Mouse (Mus musculus) forebrain, embryonic 15.5 days (tissue): Measurements from ENCODE around the gene Dntt. TPM values are rescaled to one million over a fixed set of nuclear protein-coding genes. Genes with fewer than 3 reads are reported as not detected.
A peak's percentile ranks its signal among the peaks of the same experiment; 100 is the strongest.

Experiments used
- ATAC-seq: fragments of 200-750 bp; cut with Nextera tagmentation; replicated peaks from 2 replicates; pipeline ENCODE4 v1.8.0; 2017; ENCODE audit warnings: mild to moderate bottlenecking, moderate TSS enrichment, moderate library complexity
- H3K27ac ChIP-seq: fragments of 300-500 bp; sonication (generic); replicated peaks from 2 replicates; pipeline ENCODE4 v1.5.1; 2015; ENCODE audit warnings: mild to moderate bottlenecking, inconsistent platforms
- H3K27me3 ChIP-seq: fragments of 300-500 bp; sonication (generic); 2 replicates; pipeline ENCODE4 v1.6.1; 2015; ENCODE audit warnings: inconsistent platforms
- H3K36me3 ChIP-seq: fragments of 300-500 bp; sonication (generic); 2 replicates; pipeline ENCODE4 v1.6.1; 2015; ENCODE audit warnings: mild to moderate bottlenecking, inconsistent platforms
- H3K4me1 ChIP-seq: fragments of 300-500 bp; sonication (generic); 2 replicates; pipeline ENCODE4 v1.6.1; 2015; ENCODE audit warnings: inconsistent platforms
- H3K4me2 ChIP-seq: fragments of 300-500 bp; sonication (generic); replicated peaks from 2 replicates; pipeline ENCODE4 v1.6.1; 2015; ENCODE audit warnings: mild to moderate bottlenecking, inconsistent platforms
- H3K4me3 ChIP-seq: fragments of 300-500 bp; sonication (generic); 2 replicates; pipeline ENCODE4 v1.5.1; 2015; ENCODE audit warnings: mild to moderate bottlenecking, inconsistent platforms
- H3K9ac ChIP-seq: fragments of 300-500 bp; sonication (generic); replicated peaks from 2 replicates; pipeline ENCODE4 v1.6.1; 2015; ENCODE audit warnings: mild to moderate bottlenecking, inconsistent platforms
- H3K9me3 ChIP-seq: fragments of 300-500 bp; sonication (generic); 2 replicates; pipeline ENCODE4 v1.6.1; 2016; ENCODE audit warnings: inconsistent platforms
- WGBS: fragments of 180-500 bp; shearing (Covaris S2); methylation state at CpG from one replicate; pipeline ENCODE4 v1.1.7; 2015; ENCODE audit warnings: mixed read lengths; 5-methylcytosine and 5-hydroxymethylcytosine counted together
- polyA plus RNA-seq: library from polyadenylated mRNA; unstranded; fragments of >200 nt; fragmentation: Nextera tagmentation; extraction: Ambion mirVana; gene quantifications from 2 replicates; pipeline ENCODE4 v1.2.1, GENCODE M21; 2015

Dntt gene
- polyA plus RNA-seq, 1 experiment from 2014 or later = not detected

DNA sequence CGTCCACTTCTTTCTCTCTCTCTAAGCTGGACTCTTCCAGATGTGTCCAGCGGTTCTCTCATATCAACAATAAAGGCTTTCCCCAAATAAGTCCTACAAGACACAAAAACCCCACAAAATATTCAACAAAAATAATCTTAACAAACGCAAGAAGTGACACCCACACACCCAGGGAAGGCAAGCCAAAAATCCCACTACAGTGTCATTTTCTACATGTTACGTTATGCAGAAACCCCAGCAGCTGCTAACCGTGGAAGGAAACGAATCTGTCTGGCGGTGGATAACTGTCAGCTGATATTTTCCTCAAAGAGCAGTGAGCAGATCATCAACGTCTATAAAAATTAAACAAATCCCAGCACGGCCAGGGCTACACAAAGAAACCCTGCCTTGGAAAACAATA lies 15.1 kb upstream of the Dntt start:
- H3K9me3 ChIP-seq = no peaks in the 10 kb centered on the region
- peaks cover 4% of the 10 kb centered on the region for H3K4me1 ChIP-seq
- no peak overlapping the region for H3K9ac ChIP-seq
- H3K36me3 ChIP-seq = no peaks in the 10 kb centered on the region
- 20% methylated on average over 9 of the region's 9 CpGs for WGBS
- H3K4me2 ChIP-seq = no peak overlapping the region
- H3K4me3 ChIP-seq = no peak overlapping the region
- H3K27me3 ChIP-seq = 0 out of 2 replicates have a peak, but pooled peaks cover 4% of the 10 kb centered on the region
- ATAC-seq = no peak
- no peak overlapping the region for H3K27ac ChIP-seq

DNA sequence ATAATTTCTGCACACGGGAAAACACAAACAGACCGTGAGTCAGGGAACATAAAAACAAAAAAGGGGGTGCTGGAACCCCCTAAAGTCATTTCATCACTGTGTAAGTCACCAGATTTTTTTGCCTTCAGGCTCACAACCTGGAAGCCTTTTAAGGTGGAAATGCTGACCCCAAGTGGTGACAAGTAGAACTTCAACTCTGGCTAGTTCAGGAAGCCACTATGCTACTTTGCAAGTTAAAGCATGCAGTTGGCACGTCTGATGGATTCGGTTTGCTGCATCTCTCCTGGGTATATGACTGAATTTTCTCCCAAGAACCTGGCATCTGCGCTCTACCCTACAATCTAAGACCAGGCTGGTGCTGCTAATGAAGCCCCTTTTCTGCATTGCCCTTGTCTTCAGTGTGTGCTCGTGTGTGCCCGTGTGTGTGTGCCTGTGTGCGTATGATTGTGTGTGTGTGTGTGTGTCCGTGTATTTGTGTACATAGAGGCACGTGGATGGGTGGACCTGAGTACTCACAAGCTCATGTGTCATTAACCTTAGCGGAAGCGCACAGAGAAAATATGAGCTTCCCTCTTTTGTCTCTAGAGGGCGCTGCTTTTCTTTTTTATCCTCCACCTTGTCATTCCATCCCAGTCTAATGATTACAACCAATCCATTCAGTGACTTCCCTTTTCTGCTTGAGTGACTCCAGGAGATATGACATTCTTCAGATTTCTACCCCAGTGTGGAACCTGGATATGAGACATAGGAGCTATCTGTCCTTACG lies 12.9 kb upstream of the Dntt start:
- 13% methylated on average over 14 of the region's 14 CpGs for WGBS
- H3K4me2 ChIP-seq = peak overlapping the region; percentile 29
- H3K27me3 ChIP-seq = 0 out of 2 replicates have a peak, but pooled peaks cover 4% of the 10 kb centered on the region
- peak; percentile 78 for ATAC-seq
- H3K9ac ChIP-seq = no peak overlapping the region
- no peaks in the 10 kb centered on the region for H3K36me3 ChIP-seq
- H3K4me1 ChIP-seq = peaks cover 4% of the 10 kb centered on the region
- H3K4me3 ChIP-seq = no peak overlapping the region; the same call in 1 of the 2 replicates
- no peak overlapping the region for H3K27ac ChIP-seq
- no peaks in the 10 kb centered on the region for H3K9me3 ChIP-seq

DNA sequence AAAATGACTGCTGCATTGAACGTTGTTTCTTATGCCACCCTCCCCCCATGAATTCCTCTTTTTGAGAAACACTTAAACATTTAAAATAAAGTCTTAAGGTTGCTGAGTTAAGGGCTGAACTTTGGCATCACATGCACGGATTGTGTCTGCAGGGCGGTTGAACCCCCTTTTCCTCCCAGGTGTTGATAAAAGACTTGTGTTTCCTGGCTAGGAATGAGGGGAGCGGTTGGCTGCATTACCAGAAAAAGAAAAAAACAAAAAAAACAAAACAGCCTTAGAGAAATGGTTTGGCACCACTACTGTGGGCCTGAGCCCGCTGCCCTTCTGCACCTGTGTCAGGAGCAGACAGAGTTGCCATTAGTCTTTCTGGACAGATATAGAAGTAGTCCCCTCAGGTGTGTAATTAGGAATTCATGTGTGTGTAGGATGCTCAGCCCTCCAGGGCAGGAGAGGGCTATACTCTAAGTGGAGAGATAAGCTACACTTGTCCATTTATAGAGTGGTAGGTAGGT lies 9.9 kb upstream of the Dntt start:
- H3K36me3 ChIP-seq = no peaks in the 10 kb centered on the region
- no peak overlapping the region for H3K4me2 ChIP-seq
- no peak overlapping the region for H3K4me3 ChIP-seq
- no peaks in the 10 kb centered on the region for H3K9me3 ChIP-seq
- no peaks in the 10 kb centered on the region for H3K27me3 ChIP-seq
- WGBS = 80% methylated on average over 5 of the region's 5 CpGs
- peaks cover 9% of the 10 kb centered on the region for H3K4me1 ChIP-seq
- no peak overlapping the region for H3K9ac ChIP-seq
- ATAC-seq = no peak
- H3K27ac ChIP-seq = no peak overlapping the region

DNA sequence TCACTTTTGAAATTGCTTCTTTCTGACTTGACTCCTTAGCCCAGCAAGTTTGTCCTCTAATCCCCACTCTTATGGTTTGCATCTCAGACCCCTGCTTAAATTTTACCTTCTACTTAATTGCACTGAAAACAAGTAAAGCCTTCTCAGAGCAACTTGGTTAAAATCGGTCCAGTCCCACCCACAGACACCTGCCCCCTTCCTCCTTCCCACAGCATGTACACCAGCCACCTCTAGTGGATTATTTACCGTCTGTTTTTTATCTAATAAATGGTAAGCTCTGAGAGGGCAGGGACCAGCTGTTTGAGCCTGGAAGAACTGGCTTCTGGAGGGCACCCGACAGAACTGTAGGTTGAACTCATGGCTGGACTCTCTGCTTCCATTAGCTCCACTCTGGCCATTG lies 8.5 kb upstream of the Dntt start:
- H3K27me3 ChIP-seq = no peaks in the 10 kb centered on the region
- H3K9ac ChIP-seq = no peak overlapping the region
- H3K36me3 ChIP-seq = no peaks in the 10 kb centered on the region
- no peak overlapping the region for H3K4me2 ChIP-seq
- H3K27ac ChIP-seq = no peak overlapping the region
- no peaks in the 10 kb centered on the region for H3K9me3 ChIP-seq
- no peak for ATAC-seq
- 74% methylated on average over 3 of the region's 3 CpGs for WGBS
- H3K4me1 ChIP-seq = peaks cover 9% of the 10 kb centered on the region
- H3K4me3 ChIP-seq = no peak overlapping the region

DNA sequence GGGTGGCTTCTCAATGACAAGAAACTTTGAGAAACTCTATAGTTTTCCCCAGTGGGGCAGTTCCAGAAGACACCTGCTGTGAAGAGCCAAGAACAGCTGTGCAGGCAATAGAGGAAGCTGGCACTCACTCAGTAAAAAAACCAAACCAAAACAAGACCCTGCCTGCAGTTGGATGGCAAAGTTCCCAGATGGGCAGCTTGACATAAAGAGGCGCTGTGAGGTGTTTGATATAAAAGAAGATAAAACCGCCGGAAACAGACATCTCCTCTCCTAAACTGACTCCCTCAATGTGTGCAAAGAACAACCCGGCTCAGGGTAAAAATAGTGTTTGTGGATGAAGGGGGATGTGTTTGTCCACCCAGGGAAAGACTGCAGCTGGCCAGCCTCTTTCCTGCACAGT lies 6.8 kb upstream of the Dntt start:
- Histone ChIP-seq H3K4me2 (no peak overlapping the region), H3K4me1 (peaks cover 5% of the 10 kb centered on the region; the same call in 1 of the 2 replicates)
- WGBS = 46% methylated on average over 4 of the region's 4 CpGs

DNA sequence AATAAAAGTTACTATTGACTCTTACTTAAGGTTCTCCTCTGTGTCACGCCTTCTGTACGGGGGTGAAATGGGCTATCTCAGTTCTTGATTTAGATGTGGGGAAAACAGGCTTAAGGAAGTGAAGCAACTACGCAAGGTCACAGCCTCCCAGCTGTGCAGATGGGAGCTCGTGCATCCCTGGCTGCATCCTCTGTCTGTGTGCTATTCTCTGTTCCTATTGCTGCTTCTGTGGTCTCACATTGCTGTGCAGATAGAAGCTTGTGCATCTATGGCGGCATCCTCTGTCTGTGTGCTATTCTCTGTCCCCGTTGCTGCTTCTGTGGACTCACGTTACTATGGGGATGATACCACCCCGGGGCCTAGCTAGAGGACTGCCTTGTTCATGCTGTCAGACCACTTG lies 2.5 kb upstream of the Dntt start:
- 88% methylated on average over 8 of the region's 8 CpGs for WGBS
- H3K4me2 ChIP-seq = no peak overlapping the region
- no peak overlapping the region for H3K27ac ChIP-seq
- H3K36me3 ChIP-seq = no peaks in the 10 kb centered on the region
- H3K4me3 ChIP-seq = no peak overlapping the region
- H3K27me3 ChIP-seq = no peaks in the 10 kb centered on the region
- ATAC-seq = no peak
- no peak overlapping the region for H3K9ac ChIP-seq
- peaks cover 5% of the 10 kb centered on the region; the same call in 1 of the 2 replicates for H3K4me1 ChIP-seq
- no peaks in the 10 kb centered on the region for H3K9me3 ChIP-seq

More for the DNA sequence above, 6.8 kb upstream of the Dntt start:
- Histone ChIP-seq H3K27ac (no peak overlapping the region), H3K27me3 (no peaks in the 10 kb centered on the region), H3K4me3 (no peak overlapping the region), H3K36me3 (no peaks in the 10 kb centered on the region), H3K9me3 (no peaks in the 10 kb centered on the region), H3K9ac (no peak overlapping the region)
- ATAC-seq = no peak

DNA sequence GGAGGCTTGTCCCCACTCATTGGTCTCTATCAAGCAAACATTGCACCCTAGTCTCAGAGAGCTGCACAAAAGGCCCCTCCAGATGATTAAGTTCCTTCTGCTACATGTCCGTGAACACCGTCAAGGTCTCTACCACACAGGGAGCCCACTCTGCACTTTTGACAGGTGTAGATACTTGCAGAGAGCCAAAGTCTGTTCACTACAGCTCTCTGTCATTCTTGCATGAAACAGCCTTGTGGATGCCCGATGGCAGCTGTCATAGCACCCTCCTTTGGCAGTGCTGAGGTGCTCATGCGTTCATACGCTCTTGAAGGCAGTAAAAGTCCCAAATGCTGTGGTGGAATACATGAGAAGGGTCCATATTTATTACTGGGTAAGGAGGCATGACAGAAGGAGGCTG lies 2.1 kb upstream of the Dntt start:
- ATAC-seq = no peak
- H3K27me3 ChIP-seq = no peaks in the 10 kb centered on the region
- H3K9me3 ChIP-seq = no peaks in the 10 kb centered on the region
- peaks cover 5% of the 10 kb centered on the region; the same call in 1 of the 2 replicates for H3K4me1 ChIP-seq
- no peaks in the 10 kb centered on the region for H3K36me3 ChIP-seq
- WGBS = 75% methylated on average over 5 of the region's 5 CpGs
- H3K27ac ChIP-seq = no peak overlapping the region
- no peak overlapping the region for H3K4me3 ChIP-seq
- no peak overlapping the region for H3K4me2 ChIP-seq
- H3K9ac ChIP-seq = no peak overlapping the region

DNA sequence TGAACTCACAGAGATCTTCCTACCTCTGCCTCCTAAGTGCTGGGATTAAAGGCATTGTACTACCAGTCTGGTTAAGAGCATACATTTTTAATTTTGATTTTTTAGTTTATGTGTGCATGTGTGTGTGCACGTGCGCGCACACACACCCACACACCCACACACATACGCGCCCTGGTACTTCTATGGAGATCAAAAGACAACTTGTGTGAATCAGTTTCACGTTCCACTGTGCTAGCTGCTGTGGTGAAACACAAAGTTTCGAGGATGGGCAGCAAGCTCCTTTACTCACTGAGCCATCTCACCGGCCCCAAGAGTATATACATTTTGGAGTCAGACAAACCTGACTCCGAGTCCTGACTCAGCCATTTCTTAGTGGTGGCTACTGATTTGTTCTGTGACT lies 1.5 kb upstream of the Dntt start:
- no peak for ATAC-seq
- H3K27ac ChIP-seq = no peak overlapping the region

DNA sequence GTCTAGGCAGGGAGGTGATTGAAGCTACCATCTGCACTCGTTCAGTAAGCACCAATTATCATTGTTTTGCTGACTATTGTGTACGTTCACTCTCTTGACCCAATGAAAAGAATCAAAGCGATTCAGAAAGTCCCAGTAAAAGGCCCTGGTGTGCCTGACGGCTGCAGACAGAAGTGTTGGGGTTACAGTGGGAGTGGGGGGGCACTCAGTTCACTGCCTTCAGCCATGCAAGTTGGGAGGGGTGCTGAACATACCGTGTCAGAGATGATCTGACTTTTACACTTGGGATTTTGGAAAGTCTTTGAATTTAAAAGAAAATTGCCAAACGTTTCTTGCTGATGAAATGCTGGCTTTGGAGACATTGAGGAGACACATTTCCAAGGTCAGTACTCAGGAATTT lies 1.1 kb downstream of the Dntt start:
- 25% methylated on average over 6 of the region's 6 CpGs for WGBS
- Histone ChIP-seq H3K4me2 (no peak overlapping the region), H3K4me3 (no peak overlapping the region), H3K9ac (no peak overlapping the region), H3K36me3 (no peaks in the 10 kb centered on the region), H3K27me3 (no peaks in the 10 kb centered on the region), H3K4me1 (no peaks in the 10 kb centered on the region), H3K9me3 (no peaks in the 10 kb centered on the region), H3K27ac (no peak overlapping the region)
- ATAC-seq = no peak

More for the DNA sequence above, 1.5 kb upstream of the Dntt start:
- no peaks in the 10 kb centered on the region for H3K4me1 ChIP-seq
- H3K27me3 ChIP-seq = no peaks in the 10 kb centered on the region
- H3K9me3 ChIP-seq = no peaks in the 10 kb centered on the region
- no peaks in the 10 kb centered on the region for H3K36me3 ChIP-seq
- 92% methylated on average over 9 of the region's 9 CpGs for WGBS
- H3K9ac ChIP-seq = no peak overlapping the region
- H3K4me2 ChIP-seq = no peak overlapping the region
- H3K4me3 ChIP-seq = no peak overlapping the region

DNA sequence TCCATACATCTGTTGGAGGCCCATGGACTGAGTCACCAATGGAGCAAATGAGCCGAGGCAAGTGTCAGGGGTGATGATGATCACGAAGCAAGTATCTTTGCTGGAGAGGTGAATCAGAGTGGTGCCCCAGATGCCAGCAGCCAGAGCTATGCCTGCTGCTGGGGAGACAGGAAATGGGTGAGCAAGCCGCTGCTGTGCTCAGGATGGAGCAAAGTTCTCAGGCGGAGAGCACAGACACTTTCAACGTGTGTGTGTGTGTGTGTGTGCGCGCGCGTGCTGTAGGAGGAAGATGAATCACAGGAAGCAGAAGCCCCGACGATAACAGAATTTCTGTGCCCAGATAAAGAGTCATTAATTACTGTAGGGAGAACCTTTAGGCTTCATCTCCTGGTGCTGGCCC lies 1.9 kb downstream of the Dntt start:
- WGBS = 86% methylated on average over 11 of the region's 11 CpGs
- no peaks in the 10 kb centered on the region for H3K36me3 ChIP-seq
- H3K4me3 ChIP-seq = no peak overlapping the region

DNA sequence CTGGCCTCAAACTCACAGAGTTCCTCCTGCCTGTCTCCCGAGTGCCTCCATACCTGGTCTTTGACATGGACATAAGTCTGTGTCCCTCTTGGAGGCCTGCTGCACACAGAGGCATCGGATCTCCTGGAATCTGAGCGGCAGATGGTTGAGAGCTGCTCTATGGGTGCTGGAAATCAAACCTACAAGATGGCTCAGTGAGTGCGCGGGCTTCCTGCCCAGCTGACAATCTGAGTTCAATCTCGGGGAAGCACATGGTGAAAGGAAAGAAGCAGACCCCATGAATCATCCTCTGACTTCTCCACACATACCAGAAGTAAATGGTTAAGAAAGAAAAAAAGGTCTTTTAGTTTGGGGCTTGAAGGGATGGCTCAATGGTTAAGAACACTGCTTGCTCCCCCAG lies 2.8 kb downstream of the Dntt start:
- WGBS = 79% methylated on average over 6 of the region's 6 CpGs
- Histone ChIP-seq H3K27me3 (no peaks in the 10 kb centered on the region), H3K9me3 (no peaks in the 10 kb centered on the region), H3K9ac (no peak overlapping the region), H3K27ac (no peak overlapping the region), H3K4me3 (no peak overlapping the region), H3K4me2 (no peak overlapping the region), H3K36me3 (no peaks in the 10 kb centered on the region), H3K4me1 (no peaks in the 10 kb centered on the region)
- ATAC-seq = no peak

More for the DNA sequence above, 1.9 kb downstream of the Dntt start:
- H3K9ac ChIP-seq = no peak overlapping the region
- no peaks in the 10 kb centered on the region for H3K4me1 ChIP-seq
- no peak for ATAC-seq
- H3K27ac ChIP-seq = no peak overlapping the region
- no peak overlapping the region for H3K4me2 ChIP-seq
- H3K27me3 ChIP-seq = no peaks in the 10 kb centered on the region
- H3K9me3 ChIP-seq = no peaks in the 10 kb centered on the region

DNA sequence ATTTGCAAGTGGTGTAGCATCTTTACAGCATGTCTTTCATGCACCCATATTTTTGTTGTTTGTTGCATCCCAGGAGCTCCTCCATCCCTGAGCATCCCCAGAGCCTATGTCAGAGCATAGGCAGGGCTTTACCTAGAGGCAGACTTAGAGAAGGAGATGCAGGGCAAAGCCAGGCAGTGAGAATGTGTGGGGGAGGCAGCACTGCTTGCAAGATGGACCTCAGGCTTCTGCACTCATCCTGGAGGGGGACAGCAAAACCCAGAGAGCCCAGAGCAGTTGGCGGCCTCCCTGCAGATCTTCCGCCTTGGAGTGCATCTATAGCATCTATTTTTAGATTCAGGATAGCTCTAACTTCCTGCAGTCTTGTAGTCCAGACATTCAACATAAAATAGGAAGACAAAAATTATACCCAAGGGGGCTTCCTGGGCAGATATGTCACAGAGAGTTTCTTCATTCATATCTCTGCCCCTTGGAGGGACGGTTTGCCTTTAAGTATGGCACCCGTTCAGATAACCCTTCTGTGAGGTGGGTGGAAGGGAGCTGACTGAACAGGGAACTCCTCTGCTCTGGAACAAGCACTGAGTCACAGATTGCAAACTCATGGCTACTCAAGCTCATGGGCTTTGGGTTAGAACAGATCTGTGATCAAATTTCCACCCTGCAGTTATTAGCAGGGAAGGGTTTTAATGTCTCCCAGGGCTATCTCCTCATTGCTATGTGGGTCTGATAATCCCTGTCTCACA lies 6.9 kb downstream of the Dntt start:
- no peaks in the 10 kb centered on the region for H3K4me1 ChIP-seq
- H3K4me3 ChIP-seq = no peak overlapping the region
- no peak overlapping the region for H3K27ac ChIP-seq
- H3K36me3 ChIP-seq = no peaks in the 10 kb centered on the region
- no peak overlapping the region for H3K9ac ChIP-seq
- no peaks in the 10 kb centered on the region for H3K27me3 ChIP-seq
- ATAC-seq = no peak
- H3K4me2 ChIP-seq = no peak overlapping the region
- 87% methylated on average over 4 of the region's 4 CpGs for WGBS
- H3K9me3 ChIP-seq = no peaks in the 10 kb centered on the region
